Mouse (Mus musculus) naive thymus-derived CD4-positive, alpha-beta T cell, adult 2 months (primary cell): ENCODE data around the gene Selenbp1.
"Not testable (repeated sequence)": the region's sequence is repeated elsewhere in the genome, so short reads cannot be mapped to it uniquely, and the experiment has no call there.

Experiments used
- DNase-seq: peaks from one replicate; pipeline ENCODE4 v3.0.0-alpha.2; 2011; ENCODE audit warnings: low read depth

Selenbp1 gene

GRCm38 (mm10) chr3:94932809-94933564 lies at the start of gene Selenbp1:
TSS of gene Selenbp1 (plus strand) at chr3:94933056.
- DNase-seq: no peak

- DNase-seq: peak; percentile 89
Observed at GRCm38 (mm10) chr3:94886316-94887224, 46.3 kb upstream of the Selenbp1 start, which contains the start of gene Psmb4. TSS of gene Psmb4 (minus strand) at chr3:94886961.

DNA sequence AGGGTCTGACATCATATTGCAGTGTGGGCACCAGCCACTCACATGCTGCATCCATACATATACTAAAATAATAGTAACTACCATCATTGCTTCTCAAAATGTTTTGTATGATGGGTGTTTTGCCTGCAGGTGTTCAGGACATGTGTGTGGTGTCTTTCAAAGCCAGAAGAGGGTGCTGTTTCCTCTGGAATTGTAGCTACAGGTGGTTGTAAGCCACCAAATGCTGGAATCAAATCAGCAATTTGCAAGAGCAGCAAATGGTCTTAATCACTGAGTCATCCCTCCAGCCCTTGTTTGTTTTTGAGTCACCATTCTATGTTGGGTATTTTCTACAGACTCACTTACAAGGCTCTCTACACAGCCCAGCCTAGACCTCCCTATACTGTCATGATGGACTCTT lies 44.3 kb upstream of the Selenbp1 start:
- peak; percentile 45 for DNase-seq

- no peak for DNase-seq
Observed at GRCm38 (mm10) chr3:94894076-94894475, 38.8 kb upstream of the Selenbp1 start.

DNA sequence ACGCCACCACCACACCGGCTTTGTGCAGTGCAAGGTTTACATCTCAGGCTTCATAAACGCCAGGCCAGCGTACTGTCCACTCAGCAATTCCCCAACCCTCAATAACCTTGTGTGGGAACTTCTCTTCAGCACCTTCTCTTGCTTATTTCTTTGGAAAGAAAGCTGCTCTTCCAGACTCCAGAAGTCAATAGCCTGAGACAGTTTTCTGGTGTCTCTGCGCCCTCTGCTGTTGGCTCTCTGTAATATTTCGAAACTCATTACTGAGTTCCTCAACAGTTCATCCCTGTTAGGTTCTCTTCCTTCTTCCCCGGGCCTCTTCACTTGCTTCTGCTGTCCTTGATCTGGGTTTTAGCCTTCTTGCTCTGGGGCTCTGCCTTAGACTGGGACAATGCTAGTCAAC lies 30.1 kb upstream of the Selenbp1 start:
- peak; percentile 66 for DNase-seq

DNA sequence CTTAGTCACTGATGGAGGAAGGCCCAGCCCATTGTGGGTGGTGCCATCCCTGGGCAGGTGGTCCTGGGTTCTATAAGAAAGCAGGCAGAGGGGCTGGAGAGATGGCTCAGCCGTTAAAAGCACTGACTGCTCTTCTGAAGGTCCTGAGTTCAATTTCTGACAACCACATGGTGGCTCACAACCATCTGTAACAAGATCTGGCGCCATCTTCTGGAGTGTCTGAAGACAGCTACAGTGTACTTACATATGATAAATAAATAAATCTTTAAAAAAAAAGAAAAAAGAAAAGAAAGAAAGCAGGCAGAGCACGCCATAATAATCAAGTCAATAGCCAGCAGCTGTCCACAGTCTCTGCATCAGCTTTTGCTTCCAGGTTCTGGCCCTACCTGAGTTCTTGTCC lies 28.1 kb upstream of the Selenbp1 start:
- DNase-seq: not testable (repeated sequence)

GRCm38 (mm10) chr3:94906482-94906881 lies 26.4 kb upstream of the Selenbp1 start:
- no peak for DNase-seq

DNA sequence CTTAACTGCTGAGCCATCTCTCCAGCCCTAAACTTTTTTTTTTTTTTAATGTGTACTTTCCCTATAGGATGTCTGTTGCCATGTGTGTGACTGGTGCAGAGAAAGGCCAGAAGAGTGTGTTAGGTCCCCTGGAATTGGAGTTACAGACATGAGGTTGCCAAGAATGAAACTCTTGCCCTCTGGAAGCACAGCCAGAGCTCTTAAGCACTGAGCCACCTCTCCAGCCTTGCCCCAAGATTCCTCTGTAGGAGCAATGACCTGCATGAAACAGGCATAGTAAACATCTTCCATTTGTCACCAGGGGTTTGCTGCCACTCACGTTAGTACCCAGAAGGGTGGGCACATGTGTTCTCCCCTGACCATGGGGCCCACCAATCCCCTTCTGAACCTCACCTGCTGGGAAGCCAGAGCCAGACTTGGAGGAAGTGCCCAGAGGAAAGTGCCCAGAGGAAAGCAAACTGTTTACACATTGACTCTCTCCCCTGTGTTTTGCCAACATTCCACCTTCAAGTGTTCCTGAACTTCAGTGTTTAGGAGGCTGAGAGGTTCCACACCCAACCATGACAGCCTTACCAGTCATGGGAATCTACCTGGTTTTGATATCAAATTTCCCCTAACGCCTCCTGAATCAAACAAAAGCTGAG lies 21.7 kb upstream of the Selenbp1 start:
- DNase-seq: no peak

GRCm38 (mm10) chr3:94913801-94914200 lies 19.1 kb upstream of the Selenbp1 start:
- DNase-seq: no peak

DNA sequence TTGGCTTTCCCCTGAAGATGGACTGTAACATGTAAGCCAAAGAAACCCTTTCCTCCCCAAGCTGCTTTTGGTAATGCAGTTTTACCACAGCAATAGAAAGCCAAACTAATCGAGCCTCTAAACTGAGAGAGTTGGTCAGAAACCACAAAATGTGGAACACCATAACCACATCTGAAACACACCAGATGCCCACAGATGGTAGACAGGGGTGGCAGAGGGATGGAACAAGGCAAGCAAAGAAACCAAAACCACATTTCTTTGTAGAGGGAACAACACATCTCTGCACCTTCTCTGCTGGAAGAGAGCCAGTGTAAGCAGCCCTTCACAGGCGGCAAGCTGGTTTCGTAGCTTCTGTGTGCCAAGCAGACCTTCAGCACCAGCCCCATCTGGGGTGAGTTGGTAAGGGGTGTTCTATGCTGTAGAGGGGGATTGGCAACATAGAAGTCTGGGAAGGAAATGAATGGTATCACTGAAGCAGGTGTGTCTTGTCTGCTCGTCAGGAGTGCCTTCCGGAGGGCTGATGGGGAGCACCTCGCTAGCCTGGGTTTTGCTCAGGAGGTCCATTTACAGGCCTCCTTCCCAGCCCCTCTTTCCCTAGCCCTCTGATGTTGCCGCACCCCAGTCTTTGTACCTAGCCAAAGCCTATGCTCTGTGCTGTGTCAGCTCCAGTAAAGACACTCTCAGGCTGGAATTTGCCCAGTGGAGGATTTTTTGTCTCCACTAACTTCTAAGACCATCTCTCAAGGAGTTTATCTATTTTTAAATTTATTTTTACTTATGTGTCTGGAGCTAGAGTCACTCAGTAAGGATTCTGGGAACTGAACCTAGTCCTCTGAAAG lies 16.7 kb upstream of the Selenbp1 start:
- DNase-seq: peak; percentile 44

- no peak for DNase-seq
Observed at GRCm38 (mm10) chr3:94917816-94918361, 15.0 kb upstream of the Selenbp1 start.

GRCm38 (mm10) chr3:94918845-94919244 lies 14.0 kb upstream of the Selenbp1 start:
- DNase-seq: no peak

DNA sequence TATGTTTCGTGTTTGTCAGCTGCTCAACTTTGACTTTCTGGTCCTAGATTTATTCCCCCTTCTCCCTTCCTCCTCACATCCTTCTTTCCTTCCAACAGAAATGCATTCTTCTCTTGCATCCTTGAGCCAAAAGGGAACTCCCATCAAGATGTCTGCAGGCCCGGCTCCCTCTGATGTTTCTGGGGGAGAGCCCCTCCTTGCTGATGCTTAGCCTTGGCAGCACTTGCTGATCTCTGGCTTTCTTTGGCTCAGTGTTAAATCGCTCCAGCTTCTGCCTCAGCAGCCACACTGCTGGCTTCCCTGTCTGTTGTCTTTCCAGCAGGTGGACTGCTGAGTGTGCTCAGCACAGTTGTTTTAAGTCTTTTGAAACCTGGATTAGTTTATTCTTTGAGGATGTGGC lies 11.8 kb upstream of the Selenbp1 start:
- no peak for DNase-seq

GRCm38 (mm10) chr3:94922333-94922732 lies 10.5 kb upstream of the Selenbp1 start:
- DNase-seq: no peak

DNA sequence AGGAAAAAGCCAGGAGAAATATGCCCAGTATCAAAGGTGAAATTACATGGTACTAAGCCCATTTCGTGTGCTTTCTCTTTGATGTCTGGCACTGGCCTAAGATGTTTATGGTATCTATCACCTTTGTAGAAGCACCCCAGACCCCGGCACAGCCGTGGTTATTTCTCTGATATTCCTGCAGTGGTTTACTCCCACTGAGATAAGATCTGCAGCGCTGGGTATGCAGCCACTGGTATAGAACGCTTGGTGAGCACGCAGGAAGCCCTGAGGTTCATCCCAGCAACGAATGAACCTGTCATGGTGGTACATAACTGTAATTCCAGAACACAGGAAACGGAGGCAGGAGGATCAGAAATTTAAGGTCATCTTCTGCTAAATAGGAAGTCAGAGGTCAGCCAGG lies 8.2 kb upstream of the Selenbp1 start:
- no peak for DNase-seq

GRCm38 (mm10) chr3:94926301-94926736 lies 6.5 kb upstream of the Selenbp1 start:
- not testable (repeated sequence) for DNase-seq

DNA sequence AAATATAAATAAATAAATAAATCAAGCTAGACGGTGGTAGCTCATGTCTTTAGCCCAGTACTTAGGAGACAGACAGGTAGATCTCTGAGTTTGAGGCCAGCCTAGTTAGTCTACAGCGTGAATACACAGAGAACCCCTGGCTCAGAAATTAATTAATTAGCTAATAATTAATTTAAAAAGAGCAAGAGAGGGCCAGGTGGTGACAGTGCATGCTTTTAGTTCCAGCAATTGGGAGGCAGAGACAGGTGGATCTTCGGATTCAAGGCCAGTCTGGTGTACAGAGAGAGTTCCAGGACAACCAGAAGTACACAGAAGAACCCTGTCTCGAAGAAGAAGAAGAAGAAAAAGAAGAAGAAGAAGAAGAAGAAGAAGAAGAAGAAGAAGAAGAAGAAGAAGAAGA lies 3.9 kb upstream of the Selenbp1 start:
- DNase-seq: not testable (repeated sequence)

- DNase-seq: not testable (repeated sequence)
Observed at GRCm38 (mm10) chr3:94930386-94931266, 2.2 kb upstream of the Selenbp1 start.

DNA sequence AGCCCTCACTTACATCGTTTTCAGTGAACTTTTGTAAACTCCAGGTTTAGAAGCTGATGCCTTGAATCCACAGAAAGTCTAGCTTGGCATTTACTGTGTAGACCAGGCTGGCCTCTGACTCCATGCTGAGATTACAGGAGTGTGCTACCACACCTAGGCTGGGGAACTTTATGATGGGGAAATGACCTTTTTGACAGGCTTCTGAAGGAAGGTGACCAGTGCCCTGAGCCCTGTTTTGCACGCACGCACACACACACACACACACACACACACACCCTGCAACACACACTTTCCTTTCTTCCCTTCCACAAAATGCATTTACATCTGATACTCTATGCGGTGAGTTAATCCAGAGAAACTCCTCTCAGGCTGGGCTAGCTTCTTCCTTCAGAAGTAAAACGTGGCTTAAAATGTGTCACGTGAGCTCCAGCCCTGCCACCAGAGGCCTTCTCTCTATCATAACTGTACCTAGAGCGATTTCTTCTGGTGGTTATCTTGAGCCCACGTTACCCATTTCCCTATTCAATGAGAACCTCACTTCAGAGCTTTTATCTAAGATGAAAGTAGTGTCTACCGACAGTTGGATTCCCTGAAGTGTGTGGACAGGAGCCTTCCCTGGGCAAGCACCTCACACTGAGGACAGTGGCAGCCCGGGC lies 1.3 kb upstream of the Selenbp1 start:
- DNase-seq: not testable (repeated sequence)

DNA sequence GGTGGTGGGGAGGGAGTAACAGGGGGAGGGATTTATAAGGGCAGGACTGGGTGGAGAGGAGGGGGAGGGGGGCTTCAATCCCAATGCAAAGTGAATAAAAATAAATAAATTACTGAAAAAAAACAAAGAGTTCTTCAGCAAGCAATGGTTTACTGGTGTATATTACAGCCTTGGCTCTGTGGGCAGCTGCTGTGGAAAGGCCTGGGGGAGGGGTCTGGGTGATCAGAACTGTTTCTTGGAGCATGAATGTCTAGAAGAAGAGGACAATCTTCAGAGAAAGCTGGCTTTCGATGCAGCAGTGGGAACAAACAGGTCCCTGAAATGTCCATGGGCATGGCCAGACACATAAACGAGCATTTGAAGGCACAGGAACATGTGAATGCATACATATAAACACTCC lies 577 bp upstream of the Selenbp1 start:
- not testable (repeated sequence) for DNase-seq
